Mouse (Mus musculus) MEL-GATA-1-ER (cell line): ENCODE measurements around the gene Gm42906.

ENCODE experiments used
- DNase-seq: peaks from one replicate; pipeline ENCODE4 v3.0.0-alpha.2; 2012; ENCODE audit warnings: low read depth; ENCODE audit errors: extremely low read depth

Gene Gm42906

DNA sequence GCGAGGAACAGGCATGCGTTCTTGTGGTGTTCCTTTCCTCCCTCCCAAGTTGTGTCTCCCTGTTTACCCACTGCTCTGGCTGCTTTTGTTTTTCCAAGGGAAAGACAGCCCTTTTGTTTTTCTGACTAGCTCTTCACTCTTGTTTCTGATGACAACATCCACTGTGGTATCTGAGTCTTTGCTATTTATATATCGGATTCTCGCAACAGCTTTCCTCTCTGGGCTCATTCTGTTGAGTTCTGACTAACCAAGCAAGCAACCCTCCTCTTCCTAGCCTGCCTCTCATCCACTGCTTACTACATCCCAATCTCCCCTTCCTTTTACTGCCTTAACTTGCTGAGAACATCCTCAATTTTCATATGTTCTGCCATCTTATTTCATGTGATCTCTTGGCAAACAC is 353.7 kb downstream of the Gm42906 start:
- no peak for DNase-seq

GRCm38 (mm10) chr5:151071430-151071829 is 356.5 kb downstream of the Gm42906 start:
- no peak for DNase-seq

GRCm38 (mm10) chr5:151070896-151071295 is 357.1 kb downstream of the Gm42906 start:
- no peak for DNase-seq

DNA sequence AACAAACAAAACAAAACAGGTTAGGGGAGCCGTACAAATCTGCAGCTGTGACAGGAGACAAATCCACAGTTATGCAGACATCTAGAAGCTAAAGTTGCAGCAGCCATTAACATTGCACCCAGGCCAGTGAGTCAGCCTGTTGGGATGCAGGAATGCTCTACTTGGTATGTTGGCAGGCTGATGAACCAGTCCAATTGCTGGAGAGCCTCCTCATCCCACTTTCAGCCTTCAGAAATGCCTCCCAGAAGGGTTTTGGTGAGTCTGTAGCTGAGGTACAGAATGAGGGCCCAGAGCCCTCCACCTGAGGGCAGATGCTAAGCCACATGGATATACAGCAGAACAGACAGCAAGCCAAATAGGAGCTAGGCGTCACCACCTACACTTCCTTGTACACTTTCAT is 358.4 kb downstream of the Gm42906 start:
- no peak for DNase-seq

- no peak for DNase-seq
Measured at GRCm38 (mm10) chr5:151066016-151066415, 361.9 kb downstream of the Gm42906 start.

DNA sequence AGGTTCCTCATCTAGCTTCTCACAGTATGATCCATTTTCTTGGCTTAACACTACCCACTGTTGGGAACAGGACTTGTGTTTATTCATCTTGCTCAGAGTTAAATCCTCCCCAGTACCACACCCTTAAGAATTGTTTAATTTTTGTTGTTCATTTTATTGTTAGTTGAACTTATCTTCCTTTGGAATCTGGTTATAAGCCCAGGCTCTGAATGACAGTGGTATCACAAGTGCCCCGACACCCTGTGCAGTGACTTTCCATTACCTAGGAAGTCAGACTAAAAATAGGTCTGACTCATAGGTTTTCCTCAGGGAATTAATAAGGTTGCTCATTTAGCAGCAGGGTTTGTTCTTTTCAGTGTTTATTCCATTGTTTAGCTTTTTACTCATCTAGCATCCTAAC is 362.7 kb downstream of the Gm42906 start:
- no peak for DNase-seq

DNA sequence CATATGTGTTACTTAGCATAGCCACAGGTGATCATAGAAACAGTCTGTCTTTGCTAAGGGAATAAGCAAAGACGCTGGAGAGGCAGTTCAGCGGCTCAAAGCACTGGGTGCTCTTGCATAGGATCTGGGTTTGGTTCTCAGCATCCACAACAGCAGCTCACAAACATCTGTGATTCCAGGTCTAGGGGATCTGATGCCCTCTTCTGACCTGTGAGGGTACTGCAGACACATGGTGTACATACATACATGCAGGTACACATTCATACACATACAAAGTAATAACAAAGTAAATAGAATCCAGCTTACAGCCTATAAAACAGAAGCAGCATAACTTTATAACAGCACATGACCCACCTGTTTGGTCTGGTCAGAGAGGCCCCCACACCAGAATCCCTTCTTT is 366.0 kb downstream of the Gm42906 start:
- DNase-seq, result no peak

DNA sequence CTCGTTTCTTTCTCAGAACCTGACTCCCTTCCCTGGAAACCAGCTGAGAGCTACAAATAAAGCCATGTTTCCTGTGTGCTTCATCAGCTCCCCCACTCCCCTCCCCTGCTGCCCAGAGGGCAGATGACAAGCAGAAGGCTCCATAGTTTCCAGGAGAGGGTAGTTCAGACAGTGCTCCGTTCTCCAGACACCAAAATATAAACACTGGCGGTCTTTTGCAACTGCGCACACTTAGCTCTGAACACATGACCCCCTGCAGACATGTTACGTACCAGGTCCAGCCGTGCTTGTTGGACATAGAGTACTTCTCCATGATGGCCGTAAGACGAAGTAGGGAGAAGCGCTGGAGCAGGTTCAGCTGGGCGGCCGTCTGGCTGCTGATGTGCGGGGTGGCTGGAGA is 367.5 kb downstream of the Gm42906 start:
- DNase-seq, result no peak

DNA sequence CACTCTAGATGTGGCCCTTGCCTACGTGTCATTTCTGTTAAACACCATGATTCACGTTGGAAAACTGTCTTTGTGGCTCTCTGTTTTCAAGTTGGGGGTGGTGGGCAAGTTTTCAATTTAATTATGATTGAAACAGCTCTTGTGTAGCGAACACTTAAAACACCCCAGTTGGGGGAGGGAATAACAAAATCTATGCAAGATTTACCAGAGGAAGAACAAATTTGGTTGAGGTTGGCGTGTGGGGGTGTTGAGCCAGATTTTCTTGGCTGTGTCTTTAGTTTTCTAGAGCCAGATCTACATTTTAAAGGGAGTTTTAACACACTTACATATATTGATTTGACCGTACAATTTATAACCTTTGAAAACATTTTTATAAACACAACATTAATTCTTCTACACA is 368.2 kb downstream of the Gm42906 start:
- no peak for DNase-seq

- no peak for DNase-seq
Measured at GRCm38 (mm10) chr5:151059352-151059751, 368.6 kb downstream of the Gm42906 start.

- no peak for DNase-seq
Measured at GRCm38 (mm10) chr5:151057716-151058115, 370.2 kb downstream of the Gm42906 start.

GRCm38 (mm10) chr5:151056920-151057294 is 371.1 kb downstream of the Gm42906 start:
- DNase-seq, result no peak

DNA sequence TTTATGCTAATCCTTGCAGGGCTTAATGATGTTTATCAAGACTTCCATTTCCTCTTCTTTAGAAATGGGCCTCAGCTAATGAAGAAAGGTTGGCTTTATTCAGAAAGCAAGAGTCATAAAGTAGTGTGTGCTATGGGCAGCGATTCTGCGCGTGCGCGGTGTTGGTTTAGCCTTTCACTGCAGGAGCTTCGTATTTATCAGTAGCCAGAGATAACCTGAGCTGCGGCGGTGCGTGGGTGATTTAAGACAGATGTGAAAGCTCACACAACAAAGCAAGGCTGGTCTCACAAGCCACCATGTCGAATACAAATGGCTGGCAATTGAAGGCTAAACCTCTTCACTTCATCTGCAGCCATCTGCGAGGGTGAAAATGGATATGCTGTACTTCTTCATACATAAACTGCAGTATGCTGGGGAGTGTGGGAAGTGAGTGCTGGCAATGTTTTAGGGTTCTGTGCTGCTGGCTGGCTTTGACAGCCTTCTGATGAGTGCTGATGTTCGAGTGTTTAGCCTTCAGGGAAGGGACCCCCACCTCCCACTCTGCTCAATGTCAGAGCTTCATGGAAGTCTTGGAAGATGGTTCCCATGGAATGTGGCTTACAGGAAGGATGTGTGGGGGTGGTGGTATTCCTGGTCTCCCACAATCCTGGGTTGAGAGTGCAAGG is 371.6 kb downstream of the Gm42906 start:
- no peak for DNase-seq

- DNase-seq, result no peak
Measured at GRCm38 (mm10) chr5:151055426-151056090, 372.4 kb downstream of the Gm42906 start.

DNA sequence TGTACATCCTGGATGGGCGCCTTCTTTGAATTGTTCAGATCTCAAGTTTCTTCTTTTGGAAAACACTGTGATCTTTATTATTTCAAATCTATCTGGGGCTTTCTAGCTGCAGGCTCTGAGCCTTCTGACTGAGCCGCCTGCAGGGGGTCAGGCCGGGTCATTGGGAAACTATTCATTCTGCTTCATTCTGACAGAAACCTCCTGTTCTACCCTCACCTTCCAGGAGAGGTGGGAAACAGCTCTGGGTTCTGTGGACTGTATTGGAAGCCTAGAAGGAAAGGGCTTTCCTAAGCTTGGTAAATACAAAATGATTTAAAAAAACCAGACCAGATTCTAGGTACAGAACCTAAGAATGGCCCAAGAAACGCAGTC is 373.2 kb downstream of the Gm42906 start:
- DNase-seq, result no peak

DNA sequence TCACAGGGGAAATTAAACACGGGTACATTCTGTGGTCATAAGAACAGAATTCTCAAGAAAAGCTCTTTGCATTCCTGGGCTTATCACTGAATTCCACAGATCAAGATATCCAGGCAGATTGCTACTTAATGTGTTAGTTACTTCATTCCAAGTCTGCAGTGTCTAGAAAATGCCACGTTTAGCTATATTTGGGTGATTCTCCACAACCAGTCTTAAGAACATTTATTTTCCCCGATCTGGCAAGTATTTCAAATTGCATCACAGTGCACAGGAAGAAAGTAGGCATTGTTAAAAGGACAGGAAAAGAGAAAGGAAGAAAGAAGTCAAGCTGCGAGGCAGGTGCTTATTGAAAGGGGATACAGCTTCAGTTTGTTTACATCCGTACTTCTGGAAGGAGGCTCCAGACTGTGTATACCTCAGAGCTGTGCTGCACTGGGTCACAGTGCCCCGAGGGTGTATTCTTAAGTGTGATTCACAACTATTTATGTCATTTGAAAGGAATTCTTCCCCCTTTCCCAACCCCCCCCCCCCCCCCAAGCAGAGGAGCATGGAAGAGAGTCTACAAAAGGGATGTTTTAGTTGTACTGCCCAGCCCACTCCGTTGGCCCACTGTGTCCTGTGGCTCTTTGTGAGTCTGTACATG is 373.7 kb downstream of the Gm42906 start:
- DNase-seq, result no peak

DNA sequence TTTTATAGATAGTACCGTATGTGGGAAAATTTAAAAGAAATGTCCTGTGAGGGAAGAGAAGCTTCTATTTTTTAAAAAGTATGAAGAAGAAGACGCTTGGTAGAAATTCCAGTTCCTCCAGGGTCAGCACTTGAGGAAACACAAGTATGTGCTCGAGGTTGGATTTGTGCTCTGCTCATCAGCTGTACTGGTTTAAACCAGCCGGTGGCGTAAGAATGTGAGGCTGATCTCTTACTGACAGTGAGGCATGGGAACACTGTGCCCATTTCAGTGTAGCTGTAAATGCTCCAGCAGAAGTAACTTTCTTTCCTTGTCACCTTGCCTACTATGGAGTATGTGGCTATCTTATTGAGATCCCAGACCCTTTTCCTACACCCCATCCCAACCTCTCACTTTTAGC is 374.8 kb downstream of the Gm42906 start:
- DNase-seq, result no peak

DNA sequence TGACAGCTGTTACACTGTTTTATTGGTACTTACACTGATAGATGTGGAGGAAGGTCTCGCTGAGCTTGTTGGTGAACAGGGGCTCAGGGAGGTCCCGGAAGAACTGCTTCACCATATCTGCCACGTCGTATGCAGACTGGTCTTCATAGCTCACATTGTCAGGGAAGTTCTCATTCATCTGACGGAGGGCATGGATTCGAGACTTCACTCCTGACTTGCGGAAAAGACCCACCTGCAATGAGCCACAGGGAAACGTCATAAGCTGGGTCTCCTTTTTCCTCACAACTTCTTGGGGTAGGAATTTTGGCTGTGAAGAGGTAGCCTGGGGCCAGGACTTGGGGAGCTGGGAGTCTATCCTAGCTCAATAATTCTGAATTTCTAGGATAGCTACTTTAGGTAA is 375.6 kb downstream of the Gm42906 start:
- DNase-seq, result no peak

DNA sequence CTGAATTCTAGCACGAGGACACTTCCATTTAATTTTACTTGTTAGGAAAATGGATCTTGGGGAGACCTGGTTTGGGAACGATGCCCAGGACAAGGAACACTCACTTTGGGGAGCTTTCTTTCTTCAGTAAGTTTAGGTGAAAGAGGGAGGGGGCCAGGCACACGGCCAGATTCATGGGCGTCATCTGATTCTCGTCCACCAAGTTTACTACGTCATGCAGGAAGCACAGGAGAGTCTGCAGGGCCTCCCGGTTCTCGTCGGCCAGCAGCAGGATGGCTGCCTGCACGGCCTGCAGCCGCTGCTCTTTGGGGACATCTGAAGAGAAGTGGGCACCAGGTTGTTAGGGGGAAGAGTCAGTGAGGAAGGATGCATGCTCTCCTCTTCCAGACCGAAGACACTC is 380.5 kb downstream of the Gm42906 start:
- no peak for DNase-seq

DNA sequence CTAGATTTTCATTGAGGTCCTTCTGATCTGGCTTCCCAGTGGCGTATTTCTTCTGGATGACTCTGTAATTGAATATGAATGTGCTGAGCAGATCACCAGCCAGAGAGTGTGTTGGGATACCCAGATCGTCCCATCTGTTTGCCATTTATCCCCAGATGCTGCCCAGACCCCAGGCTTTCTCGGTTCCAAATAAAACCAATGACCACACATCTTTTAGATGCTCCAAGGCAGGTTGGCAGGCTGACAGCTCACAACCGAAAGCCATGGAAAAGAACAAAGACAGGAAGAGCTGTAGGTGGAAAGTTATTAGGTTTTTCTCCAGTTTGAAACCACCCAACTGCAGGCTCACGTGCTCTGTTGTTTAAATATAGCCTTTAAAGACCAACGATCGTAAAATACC is 381.0 kb downstream of the Gm42906 start:
- DNase-seq, result no peak

DNA sequence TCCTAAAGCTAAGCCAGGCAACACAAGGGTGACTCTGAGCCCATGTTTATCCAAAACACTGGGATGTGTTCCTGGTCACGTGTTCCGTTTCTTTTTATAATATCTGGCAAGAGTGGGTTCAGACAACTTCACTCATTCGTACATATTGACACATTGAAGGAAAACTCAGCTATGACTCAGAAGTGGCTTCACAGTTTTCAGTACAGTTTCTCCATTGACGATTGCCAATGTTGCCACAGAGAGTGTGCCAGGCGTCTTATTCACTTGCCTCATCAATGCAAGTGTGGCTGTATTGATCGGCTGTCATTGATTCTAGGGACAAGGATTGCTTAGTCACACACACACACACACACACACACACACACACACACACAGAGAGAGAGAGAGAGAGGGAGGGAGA is 381.8 kb downstream of the Gm42906 start:
- no peak for DNase-seq

- DNase-seq, result no peak
Measured at GRCm38 (mm10) chr5:151042911-151043310, 385.1 kb downstream of the Gm42906 start.

DNA sequence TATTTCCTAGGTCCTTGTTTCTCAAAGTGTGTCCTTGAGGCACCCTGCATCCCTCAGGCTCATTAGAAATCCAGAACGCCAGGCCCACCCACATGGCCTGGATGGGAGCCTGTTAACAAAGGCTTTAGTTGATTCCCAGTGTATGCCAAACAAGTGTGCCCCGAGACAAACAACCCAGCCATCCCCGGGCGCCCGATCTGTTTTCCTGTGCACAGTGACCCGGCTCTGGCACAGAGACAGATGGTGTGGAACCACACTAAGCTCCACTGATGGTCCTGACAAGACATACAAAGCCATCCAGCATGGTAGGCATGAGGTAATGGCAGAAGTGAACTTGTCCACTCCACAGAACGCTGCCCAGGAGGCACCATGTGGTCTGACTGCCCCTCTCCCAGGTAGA is 390.1 kb downstream of the Gm42906 start:
- DNase-seq, result no peak
